Mouse (Mus musculus): Measurements from ENCODE around the gene Srrm2.

The Srrm2 gene

GRCm38 (mm10) chr17:23857193-23857592, 66.9 kb downstream of the Srrm2 start:
- ATAC-seq (ENCODE audit: low TSS enrichment) = no peak

DNA sequence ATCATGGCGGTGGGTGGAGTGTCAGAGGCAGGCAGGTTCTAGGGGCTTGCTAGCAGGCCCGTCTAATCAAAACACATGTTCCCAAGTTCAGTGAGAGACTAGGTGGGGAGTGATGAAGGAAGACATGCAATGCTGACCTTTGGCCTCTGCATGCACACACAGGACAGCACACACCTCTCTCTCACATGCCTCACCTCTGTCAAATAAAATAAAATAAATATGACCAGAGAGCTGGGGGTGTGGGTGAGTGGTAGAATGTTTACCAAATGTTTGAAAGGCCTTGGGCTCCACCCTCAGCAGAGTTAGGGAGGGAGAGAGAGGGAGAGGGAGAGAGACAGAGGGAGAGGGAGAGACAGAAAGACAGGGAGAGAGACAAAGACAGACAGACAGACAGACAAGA, 67.6 kb downstream of the Srrm2 start:
- no peak for ATAC-seq (ENCODE audit: low TSS enrichment)

- ATAC-seq (ENCODE audit: low TSS enrichment) = no peak
These were observed 72.6 kb downstream of the Srrm2 start for GRCm38 (mm10) chr17:23862926-23863325.

GRCm38 (mm10) chr17:23867756-23868155, 77.4 kb downstream of the Srrm2 start, which contains the start of gene Prss21:
Gene Prss21 (plus strand): TSS chr17:23868056.
- no peak for ATAC-seq (ENCODE audit: low TSS enrichment)

DNA sequence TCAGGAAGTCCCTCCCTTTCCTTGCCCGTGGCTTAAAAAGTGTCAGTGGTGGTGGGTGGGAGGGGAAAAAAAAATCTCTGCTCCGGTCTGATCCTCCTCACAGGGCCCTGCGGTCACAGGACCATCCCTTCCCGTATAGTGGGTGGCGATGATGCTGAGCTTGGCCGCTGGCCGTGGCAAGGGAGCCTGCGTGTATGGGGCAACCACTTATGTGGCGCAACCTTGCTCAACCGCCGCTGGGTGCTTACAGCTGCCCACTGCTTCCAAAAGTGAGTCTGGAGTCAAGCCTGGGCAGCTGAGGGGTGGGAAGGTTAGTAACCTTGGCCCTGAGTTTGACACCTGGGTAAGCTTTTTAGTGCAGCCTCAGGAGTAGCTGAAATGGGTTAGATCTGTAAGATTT, 78.2 kb downstream of the Srrm2 start:
- no peak for ATAC-seq (ENCODE audit: low TSS enrichment)
